Mouse (Mus musculus) right cerebral cortex, postnatal 14 days (tissue): ENCODE measurements around the gene Gstm5.

Experiments used
- DNase-seq: peaks from one replicate; pipeline ENCODE4 v3.0.0; 2022

The Gstm5 gene

DNA sequence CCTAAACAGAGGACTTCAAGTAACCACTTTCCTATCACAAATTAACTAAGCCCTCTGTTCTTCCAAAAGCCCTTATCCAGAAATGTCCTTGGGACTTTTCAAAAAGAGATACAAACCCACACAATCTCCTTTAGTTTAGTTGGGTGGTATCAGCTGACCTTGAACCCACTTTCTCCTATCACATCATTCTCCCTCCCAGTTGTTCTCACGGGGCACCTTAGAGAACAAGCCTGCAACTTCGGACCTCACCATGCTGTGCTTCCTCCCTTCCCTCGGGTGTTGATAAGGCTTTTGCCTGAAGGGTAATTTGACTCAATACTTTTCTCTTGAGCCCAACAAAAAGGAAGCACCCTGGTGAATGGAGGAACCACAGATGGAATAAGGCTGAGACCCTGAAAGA, 40.3 kb downstream of the Gstm5 start:
- DNase-seq, result no peak

- peak; percentile 38 for DNase-seq
These were observed 43.8 kb downstream of the Gstm5 start for GRCm38 (mm10) chr3:107939403-107939802.

GRCm38 (mm10) chr3:107939830-107940229, 44.2 kb downstream of the Gstm5 start:
- no peak for DNase-seq

GRCm38 (mm10) chr3:107940524-107940923, 44.9 kb downstream of the Gstm5 start:
- no peak for DNase-seq

- DNase-seq, result no peak
These were observed 45.6 kb downstream of the Gstm5 start for GRCm38 (mm10) chr3:107941261-107941660.

DNA sequence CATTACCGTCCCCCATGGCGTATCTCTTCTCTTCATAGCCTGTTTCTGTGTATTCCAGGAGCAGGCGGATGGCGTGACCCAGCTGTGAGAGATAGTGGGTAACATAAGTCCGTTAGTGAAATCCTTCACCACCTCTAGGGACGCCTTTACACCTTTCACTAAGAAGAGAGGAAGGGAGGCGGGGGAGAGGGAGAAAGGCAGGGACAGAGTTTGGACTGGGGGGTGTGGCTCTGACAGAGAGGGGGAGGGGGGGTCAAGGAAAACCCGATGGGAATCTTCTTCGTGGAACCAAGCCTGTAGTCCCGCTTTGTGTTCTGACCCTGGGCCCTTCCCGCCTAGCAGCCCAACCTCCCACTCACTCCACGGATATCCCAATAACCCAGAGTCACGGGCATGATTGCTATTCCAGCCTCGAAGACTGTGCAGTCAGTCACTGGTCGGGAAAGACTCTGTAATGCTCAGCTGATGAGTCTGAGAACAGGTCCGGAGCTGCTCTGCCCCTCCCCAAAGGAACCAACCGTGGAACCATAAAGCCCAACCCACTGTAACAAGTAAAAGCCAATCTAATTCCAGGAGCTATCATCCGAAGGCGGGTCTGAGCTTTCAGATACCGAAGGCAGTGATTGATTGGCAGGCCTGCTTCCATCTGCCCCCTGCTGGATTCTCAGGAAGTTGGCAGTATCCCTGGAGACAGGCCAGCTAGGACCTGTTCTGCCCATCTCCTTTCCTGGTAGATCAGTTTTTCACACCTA, 47.8 kb downstream of the Gstm5 start, which contains the start of gene Gstm6:
Gene Gstm6, minus strand, starts transcription at position 511 of the 752 bp plus-strand sequence.
- no peak for DNase-seq

GRCm38 (mm10) chr3:107945729-107946128, 50.1 kb downstream of the Gstm5 start:
- no peak for DNase-seq
